Mouse (Mus musculus): ENCODE data around the gene Evi2b. TPM values are rescaled to one million over a fixed set of nuclear protein-coding genes. Genes with fewer than 3 reads are reported as not detected.

Evi2b gene
- total RNA-seq, 2 experiments from 2014 or later = 0.35 to 0.36 TPM

Other genes starting within 250 kb of the Evi2b start
- 1 to 10 TPM in 1 of 2 experiments, under 1 TPM in 1; 0.68 to 1.3 TPM for gene Gm9964, start 226.9 kb downstream of the Evi2b start, total RNA-seq (2021)
- gene Nf1, start 184.1 kb downstream of the Evi2b start, total RNA-seq (2021) = 100 to 1,000 TPM; 112 to 119 TPM
- 100 to 1,000 TPM; 105 to 116 TPM for gene Omg, start 19.7 kb downstream of the Evi2b start, total RNA-seq (2021)
- under 1 TPM in 1 of 2 experiments, not detected in 1; 0.13 TPM for gene Evi2, start 6.8 kb upstream of the Evi2b start, total RNA-seq (2021)
- 10 to 100 TPM in 1 of 2 experiments, 1 to 10 TPM in 1; 5.5 to 10.2 TPM for gene Evi2a, start 6.8 kb upstream of the Evi2b start, total RNA-seq (2021)
- 100 to 1,000 TPM; 200 to 210 TPM for gene Rab11fip4, start 67.5 kb upstream of the Evi2b start, total RNA-seq (2021)

Measured in left cerebral cortex, postnatal 14 days (tissue).